Mouse (Mus musculus): ENCODE results near the gene Amy1.
"Not testable (repeated sequence)": the region's sequence is repeated elsewhere in the genome, so short reads cannot be mapped to it uniquely, and the experiment has no call there.

Gene Amy1

GRCm38 (mm10) chr3:113606599-113606998 lies at the start of gene Amy1:
Gene Amy1, minus strand, starts transcription at chr3:113606699.
- DNase-seq (ENCODE audit: low spot score), result no peak

DNA sequence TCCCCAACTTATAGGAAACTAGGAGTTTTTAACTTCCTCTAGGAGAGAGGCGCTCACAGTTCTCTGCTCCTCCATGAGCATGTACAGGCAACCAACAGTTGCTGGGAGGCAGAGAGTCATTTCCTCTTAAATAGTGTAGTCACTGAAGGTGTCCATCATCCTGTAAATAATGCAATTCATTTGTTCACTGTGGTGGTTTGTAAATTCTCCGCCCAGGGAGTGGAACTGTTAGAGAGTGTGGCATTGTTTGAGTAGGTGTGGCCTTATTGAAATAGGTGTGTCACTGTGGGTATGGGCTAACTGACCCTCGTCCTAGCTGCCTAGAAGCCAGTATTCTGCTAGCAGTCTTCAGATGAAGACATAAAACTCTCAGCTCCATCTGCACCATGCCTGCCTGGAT lies 47.8 kb upstream of the Amy1 start:
- no peak for DNase-seq (ENCODE audit: low spot score)

DNA sequence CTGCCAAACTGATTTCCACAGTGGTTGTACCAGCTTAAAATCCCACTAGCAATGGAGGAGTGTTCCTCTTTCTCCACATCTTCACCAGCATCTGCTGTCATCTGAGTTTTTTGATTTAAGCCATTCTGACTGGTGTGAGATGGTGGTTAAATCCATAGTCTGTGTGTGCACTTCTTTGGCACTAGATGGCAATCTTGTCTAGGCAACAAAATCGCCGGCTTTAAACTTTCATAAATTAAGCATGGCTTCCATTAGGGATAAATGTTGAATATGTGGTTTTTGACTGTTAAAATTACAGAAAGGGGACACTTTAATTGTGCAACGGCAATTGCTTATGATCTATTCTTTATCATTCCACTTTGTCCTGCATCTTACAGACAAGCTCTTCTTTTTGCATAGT lies 44.9 kb upstream of the Amy1 start:
- DNase-seq (ENCODE audit: low spot score), result peak; percentile 67

GRCm38 (mm10) chr3:113639545-113639944 lies 33.0 kb upstream of the Amy1 start:
- DNase-seq (ENCODE audit: low spot score), result no peak

DNA sequence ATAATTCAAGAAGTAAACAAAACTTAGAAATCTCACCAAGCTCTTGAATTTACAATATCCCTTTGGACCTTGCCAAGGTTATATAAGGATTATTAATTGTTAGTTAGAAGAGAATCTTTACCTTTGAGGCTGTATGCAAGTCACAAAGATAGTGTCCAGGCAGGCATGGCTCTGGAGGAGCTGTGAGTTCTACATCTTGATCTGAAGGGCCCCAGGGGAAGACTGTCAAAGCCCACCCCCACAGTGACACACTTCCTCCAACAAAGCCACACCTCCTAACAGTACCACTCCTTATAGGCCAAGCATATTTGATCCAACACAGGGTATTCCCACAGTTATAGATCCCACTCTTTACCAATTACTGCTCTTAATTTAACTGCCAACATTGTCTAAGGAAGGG lies 27.7 kb upstream of the Amy1 start:
- no peak for DNase-seq (ENCODE audit: low spot score)

- DNase-seq (ENCODE audit: low spot score), result no peak
Measured at GRCm38 (mm10) chr3:113631611-113632010, 25.1 kb upstream of the Amy1 start.

- peak; percentile 44 for DNase-seq (ENCODE audit: low spot score)
Measured at GRCm38 (mm10) chr3:113630564-113630963, 24.1 kb upstream of the Amy1 start.

GRCm38 (mm10) chr3:113629606-113630359 lies 23.3 kb upstream of the Amy1 start, which contains the start of gene Rnpc3:
Gene Rnpc3, minus strand, starts transcription at chr3:113630149.
- DNase-seq (ENCODE audit: low spot score), result peak; percentile 98

- DNase-seq (ENCODE audit: low spot score), result no peak
Measured at GRCm38 (mm10) chr3:113590844-113591243, 15.7 kb downstream of the Amy1 start.

GRCm38 (mm10) chr3:113574578-113574977 lies 31.9 kb downstream of the Amy1 start:
- no peak for DNase-seq (ENCODE audit: low spot score)

DNA sequence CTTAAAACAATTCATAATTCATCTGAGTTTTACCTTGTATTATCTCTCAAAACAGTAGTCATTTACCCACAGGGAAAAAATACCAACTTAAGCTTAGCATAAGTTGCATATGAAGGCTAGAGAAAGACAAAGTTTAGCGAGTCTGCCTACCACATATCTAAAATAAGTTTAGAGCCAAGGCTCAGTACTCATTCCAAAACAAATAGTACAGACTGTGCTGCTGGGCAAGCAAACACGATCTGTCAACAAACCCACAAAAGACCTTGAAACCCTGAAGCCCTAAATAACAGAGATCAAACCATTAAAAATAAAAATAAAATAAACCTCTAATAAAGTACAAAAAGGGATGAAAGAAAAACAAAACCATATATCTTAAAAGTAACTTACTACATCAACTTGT lies 32.4 kb downstream of the Amy1 start:
- no peak for DNase-seq (ENCODE audit: low spot score)

DNA sequence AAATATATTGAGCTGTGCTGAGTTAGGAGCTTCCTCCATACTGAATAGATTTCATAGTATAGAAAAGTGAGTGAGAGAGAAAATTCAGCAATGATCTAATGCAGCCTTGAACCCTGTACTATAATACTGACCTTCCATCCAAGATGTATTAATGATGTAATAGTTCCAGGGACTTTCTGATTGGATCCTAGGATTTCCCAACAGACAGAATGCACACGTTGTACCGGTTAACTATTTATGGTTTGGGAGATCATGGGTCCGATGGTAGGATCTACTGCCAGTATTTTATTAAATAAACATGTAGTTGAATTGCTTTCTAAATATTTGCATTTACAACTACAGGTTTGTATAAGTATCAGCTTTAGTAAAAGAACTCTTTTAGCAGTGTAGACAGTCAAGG lies 34.3 kb downstream of the Amy1 start:
- no peak for DNase-seq (ENCODE audit: low spot score)

- DNase-seq (ENCODE audit: low spot score), result no peak
Measured at GRCm38 (mm10) chr3:113539692-113540091, 66.8 kb downstream of the Amy1 start.

DNA sequence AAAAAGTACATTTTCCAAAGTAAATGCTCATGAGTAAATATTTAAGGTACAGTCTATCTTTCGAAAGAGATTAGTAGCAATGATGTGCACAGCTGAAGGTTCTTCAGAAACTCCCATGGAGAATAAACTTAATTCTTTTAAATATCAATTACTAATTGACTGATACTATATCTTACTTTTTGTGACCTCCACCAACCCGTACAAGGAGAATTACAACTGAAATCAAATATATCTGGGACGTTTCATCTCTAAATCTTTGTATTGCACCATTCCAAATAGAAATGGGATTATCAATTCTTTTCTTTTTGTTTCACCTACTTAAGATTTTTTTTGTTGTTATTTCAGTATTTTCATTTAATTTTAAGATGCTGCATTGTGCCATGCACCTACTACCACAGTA lies 74.2 kb downstream of the Amy1 start, which contains the start of gene Amy2a1:
TSS of gene Amy2a1 (minus strand) at position 101 of the 400 bp plus-strand sequence.
- not testable (repeated sequence) for DNase-seq (ENCODE audit: low spot score)

Measured in retina, embryonic 14.5 days (tissue).